Mouse (Mus musculus): ENCODE results near the gene Crhr1.

Gene Crhr1

GRCm38 (mm10) chr11:104132580-104133441, at the start of gene Crhr1:
Gene Crhr1 (plus strand): TSS chr11:104132855.
- in situ Hi-C loops (cut with MboI, MseI): no loop called here

- in situ Hi-C loops (cut with MboI, MseI): no loop called here
Measured at GRCm38 (mm10) chr11:104083248-104083647, 49.4 kb upstream of the Crhr1 start.

GRCm38 (mm10) chr11:104083716-104084115, 48.9 kb upstream of the Crhr1 start:
- in situ Hi-C loops (cut with MboI, MseI): no loop called here

- in situ Hi-C loops (cut with MboI, MseI): no loop called here
Measured at GRCm38 (mm10) chr11:104088519-104088918, 44.1 kb upstream of the Crhr1 start.

- in situ Hi-C loops (cut with MboI, MseI): no loop called here
Measured at GRCm38 (mm10) chr11:104090769-104091168, 41.9 kb upstream of the Crhr1 start.

- in situ Hi-C loops (cut with MboI, MseI): no loop called here
Measured at GRCm38 (mm10) chr11:104095151-104095550, 37.5 kb upstream of the Crhr1 start.

- in situ Hi-C loops (cut with MboI, MseI): no loop called here
Measured at GRCm38 (mm10) chr11:104096536-104096935, 36.1 kb upstream of the Crhr1 start.

- in situ Hi-C loops (cut with MboI, MseI): no loop called here
Measured at GRCm38 (mm10) chr11:104099542-104099941, 33.1 kb upstream of the Crhr1 start.

GRCm38 (mm10) chr11:104102641-104103040, 30.0 kb upstream of the Crhr1 start:
- in situ Hi-C loops (cut with MboI, MseI): no loop called here

- in situ Hi-C loops (cut with MboI, MseI): no loop called here
Measured at GRCm38 (mm10) chr11:104106329-104106728, 26.3 kb upstream of the Crhr1 start.

GRCm38 (mm10) chr11:104106969-104107368, 25.7 kb upstream of the Crhr1 start:
- in situ Hi-C loops (cut with MboI, MseI): no loop called here

- in situ Hi-C loops (cut with MboI, MseI): no loop called here
Measured at GRCm38 (mm10) chr11:104110366-104110765, 22.3 kb upstream of the Crhr1 start.

GRCm38 (mm10) chr11:104111851-104112250, 20.8 kb upstream of the Crhr1 start:
- in situ Hi-C loops (cut with MboI, MseI): no loop called here

GRCm38 (mm10) chr11:104113699-104114098, 19.0 kb upstream of the Crhr1 start:
- in situ Hi-C loops (cut with MboI, MseI): no loop called here

- in situ Hi-C loops (cut with MboI, MseI): loop anchor here (5.0 kb wide), 1 partner anchor 57 kb away; no protein-coding TSS in a partner anchor
Measured at GRCm38 (mm10) chr11:104114690-104115089, 18.0 kb upstream of the Crhr1 start.

- in situ Hi-C loops (cut with MboI, MseI): loop anchor here (5.0 kb wide), 1 partner anchor 61 kb away; no protein-coding TSS in a partner anchor
Measured at GRCm38 (mm10) chr11:104118356-104118755, 14.3 kb upstream of the Crhr1 start.

GRCm38 (mm10) chr11:104122966-104123365, 9.7 kb upstream of the Crhr1 start:
- in situ Hi-C loops (cut with MboI, MseI): no loop called here

GRCm38 (mm10) chr11:104123479-104123878, 9.2 kb upstream of the Crhr1 start:
- in situ Hi-C loops (cut with MboI, MseI): no loop called here

- in situ Hi-C loops (cut with MboI, MseI): no loop called here
Measured at GRCm38 (mm10) chr11:104124582-104124981, 8.1 kb upstream of the Crhr1 start.

- in situ Hi-C loops (cut with MboI, MseI): no loop called here
Measured at GRCm38 (mm10) chr11:104129466-104129865, 3.2 kb upstream of the Crhr1 start.

- in situ Hi-C loops (cut with MboI, MseI): no loop called here
Measured at GRCm38 (mm10) chr11:104130721-104131647, 1.7 kb upstream of the Crhr1 start.

GRCm38 (mm10) chr11:104131756-104132155, 899 bp upstream of the Crhr1 start:
- in situ Hi-C loops (cut with MboI, MseI): no loop called here
